Mouse (Mus musculus) CH12.LX (cell line): ENCODE data around the gene Mfsd2a. TPM values are rescaled to one million over a fixed set of nuclear protein-coding genes. Genes with fewer than 3 reads are reported as not detected.
A peak's percentile ranks its signal among the peaks of the same experiment; 100 is the strongest.

Source experiments
- DNase-seq: peaks from one replicate; pipeline ENCODE4 v3.0.0-alpha.2; 2013; ENCODE audit errors: extremely low read depth
- H3K27ac ChIP-seq: 2 replicates; pipeline ENCODE4 v1.5.1; 2012; ENCODE audit warnings: low read depth, mild to moderate bottlenecking, control low read depth, moderate library complexity; ENCODE audit not compliant: insufficient read depth
- H3K27me3 ChIP-seq: replicated peaks from 2 replicates; pipeline ENCODE3; 2012; ENCODE audit warnings: inconsistent platforms
- H3K36me3 ChIP-seq, 2 experiments: replicated peaks in 1 of 2; 2 replicates each; pipeline versions ENCODE3 to v1.6.1; 2012; ENCODE audit warnings: inconsistent platforms in 1 of 2, low read length in 1 of 2, mild to moderate bottlenecking in 1 of 2, mixed read lengths in 1 of 2, moderate library complexity in 1 of 2; ENCODE audit not compliant: control insufficient read depth in 1 of 2, insufficient read depth in 1 of 2
- H3K4me1 ChIP-seq, 2 experiments: 2 replicates each; pipeline ENCODE4 v1.6.1; 2012; ENCODE audit warnings: inconsistent platforms in 1 of 2, moderate library complexity in 1 of 2; ENCODE audit not compliant: insufficient read depth in 2 of 2, control insufficient read depth in 1 of 2
- H3K4me2 ChIP-seq: 2 replicates; pipeline ENCODE4 v1.6.1; 2012; ENCODE audit warnings: low read depth, mild to moderate bottlenecking, control low read depth; ENCODE audit not compliant: poor library complexity, insufficient read depth, severe bottlenecking
- H3K4me3 ChIP-seq, 3 experiments: fragments of 150-350 bp in 1 of 3; sonication (generic) in 1 of 3; replicated peaks in 1 of 3; 2 replicates each; pipeline versions ENCODE3 to v1.5.1; 2011 to 2012; ENCODE audit warnings: low read depth in 2 of 3, low read length in 2 of 3, mild to moderate bottlenecking in 2 of 3, moderate library complexity in 2 of 3, control low read depth in 1 of 3, improper control_type of control experiment in 1 of 3, inconsistent platforms in 1 of 3, mixed read lengths in 1 of 3; ENCODE audit not compliant: poor library complexity in 1 of 3
- H3K79me2 ChIP-seq: replicated peaks from 2 replicates; pipeline ENCODE4 v1.6.1; 2012; ENCODE audit warnings: mild to moderate bottlenecking, moderate library complexity; ENCODE audit not compliant: control insufficient read depth, poor library complexity, insufficient read depth, severe bottlenecking; ENCODE audit errors: extremely low read depth
- H3K9ac ChIP-seq: 2 replicates; pipeline ENCODE4 v1.6.1; 2012; ENCODE audit warnings: low read depth, mild to moderate bottlenecking, control low read depth, moderate library complexity; ENCODE audit not compliant: insufficient read depth
- H3K9me3 ChIP-seq: replicated peaks from 2 replicates; pipeline ENCODE3; 2012; ENCODE audit warnings: low read length, inconsistent platforms, mixed read lengths
- BHLHE40 ChIP-seq: IDR thresholded peaks from 2 replicates; pipeline ENCODE4 v1.6.1; 2011; ENCODE audit warnings: mild to moderate bottlenecking, low read depth, low read length, improper control_type of control experiment
- CHD2 ChIP-seq: IDR thresholded peaks from 2 replicates; pipeline ENCODE4 v1.6.1; 2011; ENCODE audit warnings: low read length, improper control_type of control experiment
- CTCF ChIP-seq, 2 experiments: IDR thresholded peaks in 1 of 2; conservative IDR thresholded peaks in 1 of 2; 2 replicates each; pipeline ENCODE4 v1.5.1; 2011 to 2012; ENCODE audit warnings: low read depth in 2 of 2, low read length in 2 of 2, improper control_type of control experiment in 1 of 2, inconsistent platforms in 1 of 2, mild to moderate bottlenecking in 1 of 2, moderate library complexity in 1 of 2
- EP300 ChIP-seq: IDR thresholded peaks from 2 replicates; pipeline ENCODE4 v1.6.1; 2011; ENCODE audit warnings: low read length, improper control_type of control experiment
- ETS1 ChIP-seq: conservative IDR thresholded peaks from 2 replicates; pipeline ENCODE4 v1.6.1; 2012; ENCODE audit warnings: low read depth, mild to moderate bottlenecking, inconsistent platforms, low read length, improper control_type of control experiment, moderate library complexity
- GABPA ChIP-seq: IDR thresholded peaks from 2 replicates; pipeline ENCODE4 v1.6.1; 2012; ENCODE audit warnings: low read depth, low read length, improper control_type of control experiment, inconsistent platforms; ENCODE audit not compliant: insufficient replicate concordance
- IRF4 ChIP-seq: IDR thresholded peaks from 2 replicates; pipeline ENCODE4 v1.6.1; 2014; ENCODE audit warnings: low read depth, mild to moderate bottlenecking, inconsistent platforms, low read length, improper control_type of control experiment
- JUN ChIP-seq: IDR thresholded peaks from 2 replicates; pipeline ENCODE4 v1.6.1; 2011; ENCODE audit warnings: low read depth, mild to moderate bottlenecking, low read length, improper control_type of control experiment, moderate library complexity; ENCODE audit not compliant: insufficient read depth
- JUND ChIP-seq: conservative IDR thresholded peaks from 2 replicates; pipeline ENCODE4 v1.6.1; 2011; ENCODE audit warnings: low read depth, low read length, improper control_type of control experiment
- MAFK ChIP-seq: IDR thresholded peaks from 2 replicates; pipeline ENCODE4 v1.6.1; 2011; ENCODE audit warnings: low read length, improper control_type of control experiment; ENCODE audit not compliant: insufficient replicate concordance
- MAX ChIP-seq: IDR thresholded peaks from 2 replicates; pipeline ENCODE4 v1.6.1; 2011; ENCODE audit warnings: low read length, improper control_type of control experiment
- MEF2A ChIP-seq: IDR thresholded peaks from 2 replicates; pipeline ENCODE4 v1.6.1; 2014; ENCODE audit warnings: low read depth, mild to moderate bottlenecking, inconsistent platforms, low read length, improper control_type of control experiment, borderline replicate concordance
- MYC ChIP-seq: IDR thresholded peaks from 2 replicates; pipeline ENCODE4 v1.6.1; 2011; ENCODE audit warnings: low read depth, mild to moderate bottlenecking, improper control_type of control experiment, low read length
- NRF1 ChIP-seq: IDR thresholded peaks from 2 replicates; pipeline ENCODE4 v1.6.1; 2014; ENCODE audit warnings: low read depth, mild to moderate bottlenecking, inconsistent platforms, low read length, improper control_type of control experiment, moderate library complexity
- POLR2A ChIP-seq: IDR thresholded peaks from 2 replicates; pipeline ENCODE4 v1.6.1; 2011; ENCODE audit warnings: low read depth, mild to moderate bottlenecking, improper control_type of control experiment, low read length
- RAD21 ChIP-seq: IDR thresholded peaks from 2 replicates; pipeline ENCODE4 v1.6.1; 2011; ENCODE audit warnings: low read depth, mild to moderate bottlenecking, low read length, improper control_type of control experiment, moderate library complexity
- RCOR1 ChIP-seq: conservative IDR thresholded peaks from 2 replicates; pipeline ENCODE4 v1.6.1; 2012; ENCODE audit warnings: low read depth, mild to moderate bottlenecking, inconsistent platforms, low read length, improper control_type of control experiment
- SIN3A ChIP-seq: IDR thresholded peaks from 2 replicates; pipeline ENCODE4 v1.6.1; 2012; ENCODE audit warnings: low read length, improper control_type of control experiment, inconsistent platforms
- SMC3 ChIP-seq: IDR thresholded peaks from 2 replicates; pipeline ENCODE4 v1.6.1; 2011; ENCODE audit warnings: low read depth, low read length, improper control_type of control experiment
- TBP ChIP-seq: conservative IDR thresholded peaks from 2 replicates; pipeline ENCODE4 v1.6.1; 2011; ENCODE audit warnings: low read depth, low read length, improper control_type of control experiment
- TCF12 ChIP-seq: IDR thresholded peaks from 2 replicates; pipeline ENCODE4 v1.6.1; 2014; ENCODE audit warnings: low read depth, mild to moderate bottlenecking, inconsistent platforms, low read length, improper control_type of control experiment
- ZKSCAN1 ChIP-seq: IDR thresholded peaks from 2 replicates; pipeline ENCODE4 v1.6.1; 2012; ENCODE audit warnings: low read depth, inconsistent platforms, low read length, improper control_type of control experiment, borderline replicate concordance
- ZMIZ1 ChIP-seq: IDR thresholded peaks from 2 replicates; pipeline ENCODE4 v1.6.1; 2012; ENCODE audit warnings: low read depth, mild to moderate bottlenecking, inconsistent platforms, low read length, improper control_type of control experiment
- ZNF384 ChIP-seq: IDR thresholded peaks from 2 replicates; pipeline ENCODE4 v1.6.1; 2012; ENCODE audit warnings: low read depth, low read length, improper control_type of control experiment, inconsistent platforms
- dilution Hi-C: fragments of 300-500 bp; cut with MboI; formaldehyde crosslinking; loops from 2 replicates; pipeline ENCODE4 v1.14.3; 2020; ENCODE audit warnings: low sequenced_read_pairs; ENCODE audit not compliant: extremely low pct_unique_long_range_greater_than_20kb, extremely low pct_ligation_motif_present
- in situ Hi-C: fragments of 300-500 bp; cut with MboI; formaldehyde crosslinking; loops from 3 replicates; pipeline ENCODE4 v1.14.3; 2019; ENCODE audit warnings: low sequenced_read_pairs, low pct_ligation_motif_present, low pct_unique_long_range_greater_than_20kb, mixed read lengths
- polyA plus RNA-seq: library from polyadenylated mRNA; unstranded; fragments of >175 nt; gene quantifications from 2 replicates; pipeline ENCODE4 v1.2.1, GENCODE M21; 2012; ENCODE audit warnings: low read depth; ENCODE audit not compliant: insufficient read length
- total RNA-seq, 2 experiments: library from RNA; depleted of rRNA; stranded (reverse); fragments of 300-350 nt in 1 of 2; fragments of >200 nt in 1 of 2; gene quantifications; 2 replicates each; pipeline ENCODE4 v1.2.3; 2012 to 2014

Gene Mfsd2a
- total and polyA plus RNA-seq, 3 experiments: 17.3 to 18.3 (median 17.4) TPM

- H3K9ac ChIP-seq: no peak overlapping the region
- no peak overlapping the region for H3K4me2 ChIP-seq
- H3K36me3 ChIP-seq: peaks cover 68 to 98% of the 10 kb centered on the region in 2 experiments
- H3K27ac ChIP-seq: no peak overlapping the region
- dilution Hi-C loops: no loop called here
- H3K4me1 ChIP-seq: peaks cover 0 to 14% of the 10 kb centered on the region in 2 experiments; a peak in 1 of 4 replicates
- no peaks in the 10 kb centered on the region for H3K27me3 ChIP-seq
- in situ Hi-C loops: no loop called here
- DNase-seq: no peak
- no peaks in the 10 kb centered on the region for H3K79me2 ChIP-seq
- H3K9me3 ChIP-seq: no peaks in the 10 kb centered on the region
- no peak overlapping the region for H3K4me3 ChIP-seq
- no peak for TF ChIP-seq GABPA
- no peak for TF ChIP-seq IRF4
- peak in 1 of 2 experiments; percentile 8; a peak in 1 of 4 replicates for TF ChIP-seq CTCF (conservative IDR thresholded peaks at IDR 0.05 in 1 of 2, IDR thresholded peaks at IDR 0.05 in 1 of 2; ENCODE audit: low read depth in 2 of 2, low read length in 2 of 2)
These were observed 13.8 kb downstream of the Mfsd2a start for GRCm38 (mm10) chr4:122947223-122947622.

DNA sequence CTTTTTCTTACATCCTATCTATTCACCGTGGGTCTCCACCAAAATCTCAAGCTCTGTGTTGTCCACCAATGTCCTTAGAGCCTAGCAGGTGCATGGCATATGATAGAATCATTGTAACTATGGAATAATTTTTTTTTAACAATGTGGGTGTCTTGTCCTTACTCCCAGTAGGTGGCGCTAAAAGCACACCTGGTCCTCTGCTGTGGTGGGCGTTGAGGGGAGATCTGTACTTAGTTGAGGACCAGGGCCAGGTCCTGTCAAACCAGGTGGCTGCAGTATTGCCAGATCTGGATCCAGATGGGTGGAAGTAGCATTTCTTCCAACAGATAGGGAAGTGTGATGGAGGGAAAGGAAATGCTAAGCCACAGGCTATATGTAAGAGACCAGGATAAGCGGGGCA, 16.6 kb downstream of the Mfsd2a start:
- dilution Hi-C loops: no loop called here

DNA sequence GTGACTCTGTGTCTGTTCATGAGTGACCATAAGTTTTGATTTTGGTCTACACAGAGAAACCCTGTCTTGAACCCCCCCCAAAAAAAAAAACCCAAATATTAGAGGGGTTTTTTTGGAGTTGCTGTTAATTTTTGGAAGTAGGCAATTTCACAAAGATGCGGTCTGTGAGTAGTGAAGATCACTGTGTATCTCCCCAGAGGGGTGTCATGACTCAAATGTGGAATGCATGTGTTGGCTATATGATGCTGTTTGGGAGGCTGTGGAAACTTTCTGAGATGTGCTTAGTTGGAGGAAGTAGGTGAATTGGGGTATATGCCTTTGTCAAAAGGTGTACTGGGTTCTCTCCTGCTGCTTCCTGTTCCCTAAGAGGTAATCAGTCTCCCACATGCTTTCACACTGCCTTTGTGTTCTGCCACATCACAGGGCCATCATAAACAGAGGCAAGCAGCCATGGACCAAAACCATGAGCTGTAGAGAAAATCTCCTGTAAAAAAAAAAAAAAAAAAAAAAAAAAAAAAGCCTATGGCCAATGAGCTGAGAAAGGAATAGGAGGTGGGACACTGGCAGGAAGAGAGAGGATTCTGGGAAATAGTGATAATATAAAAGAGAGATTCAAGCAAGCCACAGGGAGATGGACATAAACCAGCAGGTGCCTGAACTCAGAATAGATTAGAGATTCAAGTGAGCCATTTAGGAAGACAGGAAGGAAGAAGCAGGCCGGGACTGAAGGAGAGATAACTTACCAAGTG, 21.8 kb downstream of the Mfsd2a start:
- in situ Hi-C loops: no loop called here
- TF ChIP-seq JUND (peak; percentile 97), IRF4 (peak; percentile 97), NRF1 (no peak), ZKSCAN1 (no peak), BHLHE40 (peak; percentile 82), TCF12 (peak; percentile 63), EP300 (peak; percentile 94), ZNF384 (peak; percentile 63), ETS1 (peak; percentile 71), JUN (peak; percentile 85), MAX (0 out of 2 replicates have a peak, but pooled peaks have one; percentile 25), MEF2A (peak; percentile 58; the same call in 1 of the 2 replicates), SIN3A (0 out of 2 replicates have a peak, but pooled peaks have one; percentile 24), CHD2 (0 out of 2 replicates have a peak, but pooled peaks have one; percentile 10), MYC (peak; percentile 69; the same call in 1 of the 2 replicates), MAFK (peak; percentile 57; the same call in 1 of the 2 replicates), ZMIZ1 (no peak), RCOR1 (0 out of 2 replicates have a peak, but pooled peaks have one; percentile 13)

More for the DNA sequence above, 16.6 kb downstream of the Mfsd2a start:
- TF ChIP-seq SMC3: peak; percentile 76
- peak; percentile 75 for TF ChIP-seq RAD21
- TF ChIP-seq CTCF (conservative IDR thresholded peaks at IDR 0.05 in 1 of 2, IDR thresholded peaks at IDR 0.05 in 1 of 2; ENCODE audit: low read depth in 2 of 2, low read length in 2 of 2): peak; percentile 57 to 81
- TF ChIP-seq GABPA: no peak
- TF ChIP-seq POLR2A: peak; percentile 29; the same call in 1 of the 2 replicates
- TF ChIP-seq ZNF384: peak; percentile 86
- TF ChIP-seq TBP: no peak
- TF ChIP-seq, all 38 proteins: peak for 5
- Histone ChIP-seq H3K4me1 (peaks cover 0 to 7% of the 10 kb centered on the region in 2 experiments; a peak in 1 of 4 replicates), H3K9ac (no peak overlapping the region), H3K4me2 (no peak overlapping the region), H3K36me3 (peaks cover 42 to 81% of the 10 kb centered on the region in 2 experiments), H3K27ac (no peak overlapping the region), H3K4me3 (no peak overlapping the region), H3K27me3 (no peaks in the 10 kb centered on the region), H3K79me2 (no peaks in the 10 kb centered on the region), H3K9me3 (no peaks in the 10 kb centered on the region)
- in situ Hi-C loops: no loop called here
- DNase-seq: peak; percentile 60

More for the DNA sequence above, 21.8 kb downstream of the Mfsd2a start:
- no peaks in the 10 kb centered on the region; the same call in 1 of the 2 replicates for H3K79me2 ChIP-seq
- no peaks in the 10 kb centered on the region for H3K9me3 ChIP-seq
- dilution Hi-C loops: no loop called here
- no peak overlapping the region for H3K4me3 ChIP-seq
- H3K4me1 ChIP-seq: peaks cover 17 to 56% of the 10 kb centered on the region in 2 experiments
- peak overlapping the region; percentile 63 for H3K4me2 ChIP-seq
- peak overlapping the region; percentile 67 for H3K27ac ChIP-seq
- H3K27me3 ChIP-seq: no peaks in the 10 kb centered on the region
- peak overlapping the region; percentile 40; the same call in 1 of the 2 replicates for H3K9ac ChIP-seq
- peak; percentile 81 for DNase-seq
- H3K36me3 ChIP-seq: peaks cover 3 to 30% of the 10 kb centered on the region in 2 experiments
